Mouse (Mus musculus) bone marrow macrophage, adult 2 months (primary cell): Measurements from ENCODE around the gene Cand1.

Source experiments
- CTCF ChIP-seq: IDR thresholded peaks from 2 replicates; pipeline ENCODE4 v1.5.1; 2012; ENCODE audit warnings: low read depth, mild to moderate bottlenecking, low read length, moderate library complexity
- POLR2A ChIP-seq: IDR thresholded peaks from 2 replicates; pipeline ENCODE4 v1.6.1; 2012; ENCODE audit warnings: mild to moderate bottlenecking, low read depth, low read length, borderline replicate concordance

GRCm38 (mm10) chr10:119230074-119230669 lies 9.7 kb downstream of the Cand1 start:
- no peak for TF ChIP-seq CTCF
- no peak for TF ChIP-seq POLR2A
